Mouse (Mus musculus): Measurements from ENCODE around the gene Gm9936. TPM values are rescaled to one million over a fixed set of nuclear protein-coding genes. Genes with fewer than 3 reads are reported as not detected.
A peak's percentile ranks its signal among the peaks of the same experiment; 100 is the strongest.

Gene Gm9936
- total and polyA plus RNA-seq, 3 experiments: 0.04 to 0.26 TPM; not detected in 1

DNA sequence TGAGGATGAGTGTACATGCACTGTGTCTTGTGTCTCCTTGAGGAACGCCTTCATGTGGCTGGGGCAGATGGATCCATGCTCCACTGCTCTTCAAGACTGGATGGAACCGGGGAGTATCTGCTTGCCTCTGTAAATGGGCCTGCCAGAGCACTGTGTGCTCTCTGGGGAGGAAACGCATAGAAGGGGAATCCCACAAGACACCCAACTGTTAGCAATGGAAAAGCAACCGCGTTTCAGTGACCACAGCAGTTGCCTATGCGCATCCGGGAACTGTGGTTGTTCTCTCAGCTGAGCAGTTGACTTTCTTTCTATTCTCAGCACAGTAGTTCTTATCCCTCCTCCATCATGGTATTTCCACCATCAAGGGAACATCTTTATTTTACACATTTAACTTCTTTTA lies 6.3 kb upstream of the Gm9936 start:
- no peaks in the 10 kb centered on the region for H3K27me3 ChIP-seq (replicated peaks)
- peaks cover 9 to 35% of the 10 kb centered on the region in 2 experiments for H3K4me1 ChIP-seq (ENCODE audit: control insufficient read depth in 1 of 2, insufficient read depth in 2 of 2)
- DNase-seq (ENCODE audit: extremely low read depth): peak; percentile 94
- H3K4me3 ChIP-seq (replicated peaks in 1 of 3; ENCODE audit: low read depth in 2 of 3, low read length in 2 of 3, poor library complexity in 1 of 3): no peak overlapping the region
- TF ChIP-seq E2F4 (IDR thresholded peaks at IDR 0.05; ENCODE audit: insufficient replicate concordance, low read depth, low read length): 0 out of 2 replicates have a peak, but pooled peaks have one; percentile 32
- TF ChIP-seq JUND (conservative IDR thresholded peaks at IDR 0.05; ENCODE audit: low read depth, low read length): 0 out of 2 replicates have a peak, but pooled peaks have one; percentile 21
- peak; percentile 82 for TF ChIP-seq TCF12 (IDR thresholded peaks at IDR 0.05; ENCODE audit: low read depth, low read length)
- no peak for TF ChIP-seq HCFC1 (IDR thresholded peaks at IDR 0.05; ENCODE audit: low read depth, low read length)
- TF ChIP-seq JUN (IDR thresholded peaks at IDR 0.05; ENCODE audit: insufficient read depth, low read depth, low read length): peak; percentile 22; the same call in 1 of the 2 replicates
- TF ChIP-seq NRF1 (IDR thresholded peaks at IDR 0.05; ENCODE audit: low read depth, low read length): peak; percentile 50
- TF ChIP-seq ZMIZ1 (IDR thresholded peaks at IDR 0.05; ENCODE audit: low read depth, low read length): peak; percentile 41; the same call in 1 of the 2 replicates
- no peak for TF ChIP-seq MAZ (IDR thresholded peaks at IDR 0.05; ENCODE audit: low read depth, low read length)
- no peak for TF ChIP-seq TBP (conservative IDR thresholded peaks at IDR 0.05; ENCODE audit: low read depth, low read length)
- TF ChIP-seq ELF1 (IDR thresholded peaks at IDR 0.05; ENCODE audit: low read depth, low read length): peak; percentile 69
- no peak for TF ChIP-seq ZKSCAN1 (IDR thresholded peaks at IDR 0.05; ENCODE audit: borderline replicate concordance, low read depth, low read length)
- TF ChIP-seq USF1 (IDR thresholded peaks at IDR 0.05; ENCODE audit: low read depth, low read length): no peak
- peak; percentile 60; the same call in 1 of the 2 replicates for TF ChIP-seq RCOR1 (conservative IDR thresholded peaks at IDR 0.05; ENCODE audit: low read depth, low read length)
- TF ChIP-seq MAFK (IDR thresholded peaks at IDR 0.05; ENCODE audit: insufficient replicate concordance, low read length): peak; percentile 37; the same call in 1 of the 2 replicates
- TF ChIP-seq MYC (IDR thresholded peaks at IDR 0.05; ENCODE audit: low read depth, low read length): peak; percentile 78
- TF ChIP-seq BHLHE40 (IDR thresholded peaks at IDR 0.05; ENCODE audit: low read depth, low read length): peak; percentile 79
- no peak for TF ChIP-seq RAD21 (IDR thresholded peaks at IDR 0.05; ENCODE audit: low read depth, low read length)
- TF ChIP-seq UBTF (IDR thresholded peaks at IDR 0.05; ENCODE audit: low read depth, low read length): 0 out of 2 replicates have a peak, but pooled peaks have one; percentile 42
- no peak for TF ChIP-seq CTCF (conservative IDR thresholded peaks at IDR 0.05 in 1 of 2, IDR thresholded peaks at IDR 0.05 in 1 of 2; ENCODE audit: low read depth in 2 of 2, low read length in 2 of 2)
- peak; percentile 88 for TF ChIP-seq SIN3A (IDR thresholded peaks at IDR 0.05; ENCODE audit: low read length)
- TF ChIP-seq CHD2 (IDR thresholded peaks at IDR 0.05; ENCODE audit: low read length): peak; percentile 46; the same call in 1 of the 2 replicates
- peak; percentile 13; the same call in 1 of the 2 replicates for TF ChIP-seq SMC3 (IDR thresholded peaks at IDR 0.05; ENCODE audit: low read depth, low read length)
- peak; percentile 76 for TF ChIP-seq MAX (IDR thresholded peaks at IDR 0.05; ENCODE audit: low read length)
- TF ChIP-seq KAT2A (IDR thresholded peaks at IDR 0.05; ENCODE audit: insufficient replicate concordance, low read length): 0 out of 2 replicates have a peak, but pooled peaks have one; percentile 42
- TF ChIP-seq POLR2AphosphoS2 (IDR thresholded peaks at IDR 0.05; ENCODE audit: low read depth, low read length): no peak
- TF ChIP-seq ZNF384 (IDR thresholded peaks at IDR 0.05; ENCODE audit: low read depth, low read length): no peak
- TF ChIP-seq ZC3H11A (IDR thresholded peaks at IDR 0.05; ENCODE audit: low read depth, low read length): no peak
- no peak for TF ChIP-seq POLR2A (IDR thresholded peaks at IDR 0.05; ENCODE audit: low read depth, low read length)
- no peak for TF ChIP-seq PAX5 (IDR thresholded peaks at IDR 0.05; ENCODE audit: low read length)
- peak; percentile 96 for TF ChIP-seq ETS1 (conservative IDR thresholded peaks at IDR 0.05; ENCODE audit: low read depth, low read length)
- TF ChIP-seq CHD1 (IDR thresholded peaks at IDR 0.05; ENCODE audit: low read depth, low read length): no peak
- TF ChIP-seq MEF2A (IDR thresholded peaks at IDR 0.05; ENCODE audit: borderline replicate concordance, low read depth, low read length): peak; percentile 93
- peak; percentile 91 for TF ChIP-seq EP300 (IDR thresholded peaks at IDR 0.05; ENCODE audit: low read length)
- no peak; the same call in 1 of the 2 replicates for TF ChIP-seq NELFE (IDR thresholded peaks at IDR 0.05; ENCODE audit: low read depth, low read length)
- peak; percentile 84 for TF ChIP-seq IRF4 (IDR thresholded peaks at IDR 0.05; ENCODE audit: low read depth, low read length)
- no peak for TF ChIP-seq GABPA (IDR thresholded peaks at IDR 0.05; ENCODE audit: insufficient replicate concordance, low read depth, low read length)
- no peak for TF ChIP-seq USF2 (conservative IDR thresholded peaks at IDR 0.05; ENCODE audit: low read depth, low read length)
- no peak for TF ChIP-seq MXI1 (IDR thresholded peaks at IDR 0.05; ENCODE audit: low read depth, low read length)
- H3K36me3 ChIP-seq (replicated peaks in 1 of 2; ENCODE audit: control insufficient read depth in 1 of 2, insufficient read depth in 1 of 2, low read length in 1 of 2): no peaks in the 10 kb centered on the region
- H3K4me2 ChIP-seq (ENCODE audit: insufficient read depth, low read depth, poor library complexity, severe bottlenecking): peak overlapping the region; percentile 25
- peaks cover 31% of the 10 kb centered on the region for H3K9me3 ChIP-seq (replicated peaks; ENCODE audit: low read length)
- H3K79me2 ChIP-seq (replicated peaks; ENCODE audit: control insufficient read depth, extremely low read depth, insufficient read depth, poor library complexity, severe bottlenecking): no peaks in the 10 kb centered on the region
- dilution Hi-C loops (cut with MboI; ENCODE audit: extremely low pct_ligation_motif_present, extremely low pct_unique_long_range_greater_than_20kb, low sequenced_read_pairs): no loop called here
- in situ Hi-C loops (cut with MboI; ENCODE audit: low pct_ligation_motif_present, low pct_unique_long_range_greater_than_20kb, low sequenced_read_pairs): no loop called here
- no peak overlapping the region for H3K9ac ChIP-seq (ENCODE audit: insufficient read depth, low read depth)
- H3K27ac ChIP-seq (ENCODE audit: insufficient read depth, low read depth): no peak overlapping the region
